Mouse (Mus musculus) layer of hippocampus, adult 9-11 months (tissue): ENCODE results near the gene Dcaf12.

Source experiments
- DNase-seq: peaks from one replicate; pipeline ENCODE4 v3.0.0; 2022

Dcaf12 gene

GRCm38 (mm10) chr4:41307406-41307805 is 7.3 kb downstream of the Dcaf12 start:
- no peak for DNase-seq

- peak; percentile 61 for DNase-seq
These were observed 10.4 kb downstream of the Dcaf12 start for GRCm38 (mm10) chr4:41304302-41304701.

GRCm38 (mm10) chr4:41303671-41304070 is 11.0 kb downstream of the Dcaf12 start:
- DNase-seq: no peak

DNA sequence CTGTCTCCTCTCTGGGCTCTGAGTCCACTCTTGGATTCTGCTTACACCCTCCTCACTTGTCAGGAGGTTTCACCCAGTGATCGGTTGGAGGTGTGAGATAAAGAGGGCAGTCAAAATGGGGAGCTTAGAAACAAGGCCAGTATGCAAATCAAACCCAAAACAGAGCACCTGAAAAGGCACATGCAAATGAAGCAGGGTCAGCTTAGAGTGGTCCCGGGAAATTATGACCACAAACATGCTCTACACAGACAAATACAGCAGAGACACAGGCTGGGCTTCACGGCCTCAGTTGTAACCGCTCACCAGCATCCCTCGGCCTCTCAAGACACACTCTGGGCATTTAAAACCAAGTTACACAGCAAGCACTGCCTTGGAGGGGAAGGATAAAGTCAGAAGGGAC is 15.7 kb downstream of the Dcaf12 start:
- no peak for DNase-seq

DNA sequence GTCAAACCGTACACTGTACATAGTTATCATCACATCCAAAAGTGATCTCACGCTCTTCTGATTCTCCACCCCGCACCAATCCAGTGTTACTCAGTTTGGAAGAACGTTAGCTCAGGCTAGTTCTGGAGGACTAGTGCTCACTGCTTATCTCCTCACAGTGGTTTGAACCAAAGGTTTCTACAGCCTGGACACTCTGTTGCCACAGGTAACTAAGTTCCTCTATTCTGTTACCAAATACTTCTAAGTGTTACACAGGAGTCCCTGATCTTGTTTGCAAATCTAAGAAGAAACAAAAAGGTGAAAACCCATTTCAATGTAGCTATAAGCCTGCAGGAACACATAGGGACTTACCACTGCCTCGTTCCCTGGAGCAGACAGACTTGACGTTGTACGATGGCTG is 18.7 kb downstream of the Dcaf12 start:
- DNase-seq: no peak

- DNase-seq: no peak
These were observed 19.2 kb downstream of the Dcaf12 start for GRCm38 (mm10) chr4:41295507-41295906.

- DNase-seq: peak; percentile 59
These were observed 20.8 kb downstream of the Dcaf12 start for GRCm38 (mm10) chr4:41293907-41294306.

DNA sequence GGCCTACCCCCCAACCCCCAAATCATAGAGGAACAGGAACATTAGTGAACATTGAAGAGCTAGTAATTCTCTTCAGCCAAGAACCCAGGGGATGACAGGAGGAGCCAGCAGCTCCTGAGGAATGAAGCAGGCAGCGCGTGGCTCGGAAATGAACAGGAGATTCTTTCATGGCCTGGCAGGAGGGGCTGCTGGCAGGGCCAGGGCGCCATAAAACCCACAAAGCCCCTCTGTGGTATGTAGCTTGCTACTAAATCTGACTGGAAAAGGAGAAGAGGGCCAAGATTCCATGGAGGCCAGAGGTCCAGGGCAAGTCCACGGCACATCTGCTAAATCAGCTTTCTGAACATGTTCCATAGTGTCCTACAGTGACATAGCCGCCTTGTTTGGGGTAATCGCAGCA is 24.9 kb downstream of the Dcaf12 start:
- DNase-seq: no peak

- DNase-seq: no peak
These were observed 28.3 kb downstream of the Dcaf12 start for GRCm38 (mm10) chr4:41286420-41286819.

DNA sequence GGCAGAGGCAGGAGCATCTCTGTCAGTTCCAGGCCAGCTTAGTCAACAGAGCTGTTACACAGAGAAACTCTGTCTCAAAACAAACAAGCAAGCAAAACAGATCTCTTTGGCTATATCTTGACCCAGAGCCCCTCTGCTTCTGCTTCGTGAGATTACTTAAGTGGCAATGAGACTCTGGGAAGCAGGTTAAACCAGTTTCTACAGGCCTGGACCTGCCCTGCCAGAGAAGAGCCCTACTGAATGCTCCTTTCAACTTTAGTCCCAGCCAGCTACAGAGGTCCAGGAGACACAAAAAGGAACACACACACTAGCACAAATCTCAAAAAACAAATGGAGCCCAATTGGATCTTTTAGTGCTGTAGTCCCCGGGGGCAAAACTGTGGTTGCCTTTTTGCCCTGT is 30.6 kb downstream of the Dcaf12 start:
- DNase-seq: no peak

- no peak for DNase-seq
These were observed 38.8 kb downstream of the Dcaf12 start for GRCm38 (mm10) chr4:41275927-41276326.

DNA sequence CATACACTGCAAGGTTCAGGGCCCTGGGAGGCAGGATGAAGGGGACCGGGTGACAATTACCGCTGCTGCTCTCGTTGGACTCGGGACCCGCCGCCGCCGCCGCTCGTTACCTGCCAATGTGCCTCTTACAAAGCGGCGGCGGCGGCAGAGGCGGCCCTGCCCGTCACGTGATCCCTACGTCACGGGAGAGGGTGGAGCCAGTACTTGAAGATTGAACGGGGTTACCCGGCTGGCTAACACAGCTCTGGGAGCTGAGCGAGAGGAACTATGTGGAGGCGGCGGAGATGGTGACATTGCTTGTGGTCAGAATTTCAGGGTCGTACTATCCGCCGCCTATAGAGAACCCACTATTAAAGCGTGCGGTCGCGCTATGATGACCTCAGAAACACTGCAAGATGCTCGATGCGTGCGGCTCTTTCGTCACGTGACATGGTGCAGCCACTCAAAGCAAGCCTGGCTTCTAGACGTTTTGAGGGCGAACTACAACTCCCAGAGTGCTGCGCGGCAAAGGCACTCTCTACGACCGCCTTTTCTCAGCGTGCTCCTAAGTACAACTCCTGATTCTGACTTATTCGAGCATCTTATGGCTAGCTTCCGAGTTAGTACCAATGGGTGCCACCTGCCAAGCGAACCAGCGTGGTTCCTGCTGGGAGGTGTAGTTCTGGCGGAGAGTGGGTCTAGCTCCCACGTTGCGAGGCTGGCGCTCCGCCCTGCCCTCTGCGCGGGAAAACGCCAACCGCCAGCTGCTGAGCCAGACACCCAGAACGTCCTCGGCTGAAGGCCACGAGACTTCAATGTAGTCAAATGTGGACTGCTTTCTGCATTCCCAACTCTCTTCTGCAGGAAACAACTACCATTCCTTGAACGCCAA is 39.5 kb downstream of the Dcaf12 start, which contains the start of gene Ubap2:
TSS of gene Ubap2 (minus strand) at position 165 of the 871 bp plus-strand sequence.
- DNase-seq: peak; percentile 99

DNA sequence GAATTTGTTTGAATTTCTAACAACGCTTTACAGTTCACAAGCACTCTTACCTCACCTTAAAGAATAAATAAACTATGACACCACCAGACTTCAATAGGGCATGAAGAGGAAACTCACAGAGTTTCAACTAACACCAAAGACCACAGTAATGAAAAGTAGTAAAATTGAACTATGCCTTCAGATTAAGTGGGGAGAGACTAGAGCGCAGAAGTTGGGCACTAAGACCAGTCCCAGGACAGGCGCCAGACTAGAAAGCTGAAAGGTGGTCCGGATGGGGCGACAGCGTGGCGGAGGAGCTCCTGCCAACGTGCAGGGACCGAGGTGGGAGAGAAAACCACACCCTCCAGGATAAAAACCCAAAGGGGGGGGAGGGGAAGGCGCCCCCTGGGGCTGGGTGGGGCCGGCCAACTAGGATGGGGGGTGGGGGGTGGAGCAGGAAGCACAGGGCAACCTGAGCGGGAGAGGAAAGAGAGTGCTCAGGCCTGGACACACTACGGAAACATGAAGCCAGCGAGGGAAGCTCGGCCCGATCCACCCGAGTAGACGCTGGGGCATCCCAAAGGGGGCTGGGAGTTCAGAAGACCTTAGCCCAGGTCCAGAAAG is 40.2 kb downstream of the Dcaf12 start:
- DNase-seq: no peak

GRCm38 (mm10) chr4:41268133-41268532 is 46.6 kb downstream of the Dcaf12 start:
- no peak for DNase-seq

- no peak for DNase-seq
These were observed 48.3 kb downstream of the Dcaf12 start for GRCm38 (mm10) chr4:41266350-41266749.

DNA sequence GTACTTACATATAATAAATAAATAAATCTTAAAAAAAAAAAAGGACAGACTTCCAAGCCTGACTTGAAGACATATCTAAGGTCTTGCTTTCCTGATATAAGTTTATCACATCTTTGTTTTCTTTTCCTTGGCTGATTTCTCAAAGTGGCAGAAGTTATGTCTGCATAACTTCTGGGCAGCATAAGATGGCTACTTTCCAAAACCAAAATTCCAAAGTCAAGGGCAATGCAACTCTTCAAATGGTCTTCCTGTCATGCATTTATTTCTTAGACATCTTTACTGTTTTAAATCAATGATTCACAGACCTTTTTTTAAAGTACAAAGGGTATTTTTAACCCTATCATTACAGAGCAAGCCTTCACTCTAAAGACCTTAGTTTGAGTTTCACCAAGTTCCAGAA is 54.0 kb downstream of the Dcaf12 start:
- DNase-seq: no peak

GRCm38 (mm10) chr4:41259019-41259418 is 55.7 kb downstream of the Dcaf12 start:
- no peak for DNase-seq

GRCm38 (mm10) chr4:41257752-41258151 is 56.9 kb downstream of the Dcaf12 start:
- DNase-seq: no peak

GRCm38 (mm10) chr4:41255564-41256210 is 59.0 kb downstream of the Dcaf12 start:
- DNase-seq: peak; percentile 33

GRCm38 (mm10) chr4:41253756-41254155 is 60.9 kb downstream of the Dcaf12 start:
- no peak for DNase-seq

DNA sequence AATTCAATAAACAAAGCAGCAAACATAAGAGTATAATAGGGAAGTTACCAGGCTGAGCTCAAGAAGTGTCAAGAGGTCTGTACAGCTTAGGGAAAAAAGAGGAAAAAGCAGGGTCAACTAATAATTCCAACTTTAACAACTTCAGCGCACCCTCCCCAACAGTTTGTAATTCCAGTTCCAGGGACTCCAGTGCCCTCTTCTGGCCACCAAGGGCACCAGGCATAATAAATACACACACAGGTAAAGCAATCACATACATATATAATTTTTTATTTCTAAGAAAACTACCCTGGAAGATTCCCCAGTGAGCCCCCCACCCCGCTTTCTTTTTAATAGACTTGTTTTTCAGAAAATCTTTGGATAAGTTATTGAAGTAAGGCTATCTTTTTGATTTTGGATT is 69.3 kb downstream of the Dcaf12 start:
- DNase-seq: no peak
